In genomic region chr17:35822964-35823937, GRCm38 (mm10) we compare ENCODE assay signal across 8 mouse cellular contexts. TPM values are rescaled to one million over a fixed set of nuclear protein-coding genes. Genes with fewer than 3 reads are reported as not detected.
DNase-seq lines count a peak whose midpoint lies in the region; ATAC-seq and TF ChIP-seq lines count a peak whose summit lies in the region.

Gene Flot1, plus strand, starts transcription at chr17:35823230.

- H3K36me3 ChIP-seq in E14TG2a.4 (ENCODE audit: insufficient read depth, low read length): peaks cover 35% of the 10 kb centered on the region
- peaks cover 2% of the 10 kb centered on the region for H3K36me3 ChIP-seq in forebrain, embryonic 11.5 days (ENCODE audit: control insufficient read depth, insufficient read depth, low read length)
- peaks cover 28% of the 10 kb centered on the region for H3K36me3 ChIP-seq in heart, embryonic 15.5 days
- peaks cover 29% of the 10 kb centered on the region for H3K36me3 ChIP-seq in neural tube, embryonic 15.5 days

- H3K9ac ChIP-seq in forebrain, embryonic 11.5 days (ENCODE audit: low read length): peak within 1 kb of the TSS; percentile 58
- H3K9ac ChIP-seq in heart, embryonic 15.5 days: peak within 1 kb of the TSS; percentile 78
- H3K9ac ChIP-seq in neural tube, embryonic 15.5 days (replicated peaks): peak within 1 kb of the TSS; percentile 73

- peak within 1 kb of the TSS; percentile 88 for H3K4me3 ChIP-seq in E14TG2a.4 (replicated peaks; ENCODE audit: low read length)
- peak within 1 kb of the TSS; percentile 53 for H3K4me3 ChIP-seq in forebrain, embryonic 11.5 days (ENCODE audit: low read depth, low read length)
- H3K4me3 ChIP-seq in heart, embryonic 15.5 days: peak within 1 kb of the TSS; percentile 75
- peak within 1 kb of the TSS; percentile 77 for H3K4me3 ChIP-seq in neural tube, embryonic 15.5 days (replicated peaks)

- DNase-seq in c-Kit-positive CD71-negative TER-119-negative erythroid progenitor cells, embryonic 14.5 days (ENCODE audit: low read depth): peak; percentile 86
- peak; percentile 96 for DNase-seq in forebrain, embryonic 11.5 days (ENCODE audit: low spot score)
- peak; percentile 94 to 95 for DNase-seq in kidney, postnatal 25 days
- DNase-seq in lung, adult 18-20 months: peak; percentile 91 to 94
- peak; percentile 62 to 75 for DNase-seq in thymus, adult 18-20 months

- no peaks in the 10 kb centered on the region for H3K9me3 ChIP-seq in E14TG2a.4 (ENCODE audit: low read length)
- H3K9me3 ChIP-seq in forebrain, embryonic 11.5 days (ENCODE audit: control insufficient read depth, low read length): no peaks in the 10 kb centered on the region
- no peaks in the 10 kb centered on the region for H3K9me3 ChIP-seq in heart, embryonic 15.5 days (replicated peaks)
- H3K9me3 ChIP-seq in neural tube, embryonic 15.5 days (replicated peaks): no peaks in the 10 kb centered on the region

- peaks cover 15% of the 10 kb centered on the region for H3K27me3 ChIP-seq in E14TG2a.4 (ENCODE audit: insufficient read depth, low read length)
- no peaks in the 10 kb centered on the region for H3K27me3 ChIP-seq in forebrain, embryonic 11.5 days (ENCODE audit: control insufficient read depth, insufficient read depth, low read length)
- H3K27me3 ChIP-seq in heart, embryonic 15.5 days: no peaks in the 10 kb centered on the region
- 0 out of 2 replicates have a peak, but pooled peaks cover 8% of the 10 kb centered on the region for H3K27me3 ChIP-seq in neural tube, embryonic 15.5 days (replicated peaks)

- TF ChIP-seq CTCF in E14TG2a.4 (conservative IDR thresholded peaks at IDR 0.05; ENCODE audit: low read length): no peak

- peak within 1 kb of the TSS; percentile 55 for H3K27ac ChIP-seq in forebrain, embryonic 11.5 days (ENCODE audit: low read depth, low read length)
- H3K27ac ChIP-seq in heart, embryonic 15.5 days: peak within 1 kb of the TSS; percentile 88
- peak within 1 kb of the TSS; percentile 88 for H3K27ac ChIP-seq in neural tube, embryonic 15.5 days (replicated peaks)

- peak; percentile 91 for ATAC-seq in forebrain, embryonic 11.5 days (replicated peaks; ENCODE audit: low FRiP score)
- peak; percentile 84 for ATAC-seq in heart, embryonic 15.5 days (replicated peaks; ENCODE audit: insufficient number of reproducible peaks, insufficient read depth, low FRiP score, low read depth)
- ATAC-seq in neural tube, embryonic 15.5 days (ENCODE audit: low FRiP score): peak; percentile 91

- peak within 1 kb of the TSS; percentile 94 for H3K4me2 ChIP-seq in forebrain, embryonic 11.5 days (ENCODE audit: low read depth, low read length, severe bottlenecking)
- H3K4me2 ChIP-seq in heart, embryonic 15.5 days: peak within 1 kb of the TSS; percentile 82
- H3K4me2 ChIP-seq in neural tube, embryonic 15.5 days: peak within 1 kb of the TSS; percentile 94

- WGBS in forebrain, embryonic 11.5 days: under 1% methylated on average over 43 of the region's 47 CpGs
- 0% methylated on average over 45 of the region's 47 CpGs for WGBS in heart, embryonic 15.5 days
- WGBS in neural tube, embryonic 15.5 days: under 1% methylated on average over 42 of the region's 47 CpGs

- peaks cover 37% of the 10 kb centered on the region for H3K4me1 ChIP-seq in E14TG2a.4 (replicated peaks; ENCODE audit: low read depth, low read length)
- peaks cover 12% of the 10 kb centered on the region; the same call in 1 of the 2 replicates for H3K4me1 ChIP-seq in forebrain, embryonic 11.5 days (replicated peaks; ENCODE audit: control insufficient read depth, insufficient read depth, low read length)
- peaks cover 20% of the 10 kb centered on the region for H3K4me1 ChIP-seq in heart, embryonic 15.5 days (replicated peaks)
- peaks cover 41% of the 10 kb centered on the region for H3K4me1 ChIP-seq in neural tube, embryonic 15.5 days

RNA-seq across cellular contexts. Expression of gene Flot1, which starts in this region (rescaled TPM):
- polyA plus RNA-seq in forebrain, embryonic 11.5 days (2014; fragmentation: Nextera tagmentation; extraction: Ambion mirVana): 48.5 and 49.5 TPM in 2 replicates
- 103 and 109 TPM in 2 replicates for polyA plus RNA-seq in heart, embryonic 15.5 days (2015; fragmentation: Nextera tagmentation; extraction: Ambion mirVana)
- polyA plus RNA-seq in neural tube, embryonic 15.5 days (2015; fragmentation: Nextera tagmentation; extraction: Ambion mirVana): 131 and 141 TPM in 2 replicates

Comparison
In these comparisons a context has a peak if more than half of its experiments do, and no peak if none do; other contexts are left out.
1. Peak in every context shown above with its lines: DNase-seq, ATAC-seq, H3K4me3 ChIP-seq and H3K27ac ChIP-seq.